Mouse (Mus musculus) midbrain, embryonic 12.5 days (tissue): Measurements from ENCODE around the gene Plekhb1. TPM values are rescaled to one million over a fixed set of nuclear protein-coding genes. Genes with fewer than 3 reads are reported as not detected.

Source experiments
- ATAC-seq: fragments of 200-750 bp; cut with Nextera tagmentation; 2 replicates; pipeline ENCODE4 v1.8.0; 2017; ENCODE audit warnings: low read depth, moderate TSS enrichment, moderate library complexity; ENCODE audit not compliant: low FRiP score
- H3K27ac ChIP-seq: fragments of 300-500 bp; sonication (generic); replicated peaks from 2 replicates; pipeline ENCODE4 v1.5.1; 2016; ENCODE audit warnings: mild to moderate bottlenecking
- H3K27me3 ChIP-seq: fragments of 300-500 bp; sonication (generic); 2 replicates; pipeline ENCODE4 v1.6.1; 2016; ENCODE audit warnings: mild to moderate bottlenecking
- H3K36me3 ChIP-seq: fragments of 300-500 bp; sonication (generic); 2 replicates; pipeline ENCODE4 v1.6.1; 2016
- H3K4me1 ChIP-seq: fragments of 300-500 bp; sonication (generic); 2 replicates; pipeline ENCODE4 v1.6.1; 2016
- H3K4me2 ChIP-seq: fragments of 300-500 bp; sonication (generic); replicated peaks from 2 replicates; pipeline ENCODE4 v1.6.1; 2016; ENCODE audit warnings: mild to moderate bottlenecking, moderate library complexity
- H3K4me3 ChIP-seq: fragments of 300-500 bp; sonication (generic); 2 replicates; pipeline ENCODE4 v1.5.1; 2016; ENCODE audit warnings: mild to moderate bottlenecking
- H3K9ac ChIP-seq: fragments of 300-500 bp; sonication (generic); replicated peaks from 2 replicates; pipeline ENCODE4 v1.6.1; 2016; ENCODE audit warnings: mild to moderate bottlenecking, moderate library complexity
- H3K9me3 ChIP-seq: fragments of 300-500 bp; sonication (generic); 2 replicates; pipeline ENCODE4 v1.6.1; 2016; ENCODE audit warnings: mild to moderate bottlenecking
- WGBS: fragments of 180-500 bp; shearing (Covaris S2); methylation state at CpG from one replicate; pipeline ENCODE4 v1.1.7; 2016; 5-methylcytosine and 5-hydroxymethylcytosine counted together
- polyA plus RNA-seq: library from polyadenylated mRNA; unstranded; fragments of >200 nt; fragmentation: Nextera tagmentation; extraction: Ambion mirVana; gene quantifications from 2 replicates; pipeline ENCODE4 v1.2.1, GENCODE M21; 2016

The Plekhb1 gene
- polyA plus RNA-seq, 1 experiment from 2014 or later: 4.7 TPM

DNA sequence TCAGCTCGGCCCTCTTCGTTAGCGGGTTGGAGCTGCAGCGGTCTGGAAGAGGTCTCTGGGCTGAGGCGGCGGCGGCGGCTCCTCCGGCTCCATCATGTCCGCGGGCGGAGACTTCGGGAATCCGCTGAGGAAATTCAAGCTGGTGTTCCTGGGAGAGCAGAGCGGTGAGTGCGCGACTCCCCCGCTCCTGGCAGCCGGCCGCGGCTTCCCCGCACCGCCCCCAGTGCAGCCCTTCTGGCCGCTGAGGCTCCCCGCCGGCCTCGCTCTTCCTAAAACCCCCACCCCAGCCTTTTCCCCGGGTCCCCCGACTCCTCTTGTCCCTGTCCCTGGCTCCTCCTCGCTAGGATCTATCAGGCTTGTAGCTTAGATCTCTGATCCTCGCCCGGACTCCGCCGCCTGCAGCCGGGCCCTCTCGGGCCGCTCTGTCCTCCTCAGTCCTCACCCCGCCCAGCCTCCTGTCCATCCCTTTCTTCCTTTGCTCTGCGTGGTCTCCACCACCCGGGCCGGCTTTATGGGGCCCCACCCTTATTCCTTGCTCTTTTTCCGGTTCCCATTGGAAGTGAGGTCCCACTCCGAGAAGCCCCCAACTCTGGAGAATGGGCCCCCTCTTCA, 54.0 kb downstream of the Plekhb1 start, which contains the start of gene Mrpl48:
Gene Mrpl48, minus strand, starts transcription at position 172 of the 612 bp plus-strand sequence.
- no peaks in the 10 kb centered on the region for H3K9me3 ChIP-seq
- no peaks in the 10 kb centered on the region for H3K36me3 ChIP-seq
- peak within 1 kb of the TSS; percentile 98 for H3K9ac ChIP-seq
- peak within 1 kb of the TSS; percentile 99 for H3K27ac ChIP-seq
- ATAC-seq: peak; percentile 48
- peak within 1 kb of the TSS; percentile 68 for H3K4me2 ChIP-seq
- 1% methylated on average over 43 of the region's 43 CpGs for WGBS
- H3K4me1 ChIP-seq: peaks cover 11% of the 10 kb centered on the region
- H3K4me3 ChIP-seq: peak within 1 kb of the TSS; percentile 88
- H3K27me3 ChIP-seq: peaks cover 3% of the 10 kb centered on the region; the same call in 1 of the 2 replicates

DNA sequence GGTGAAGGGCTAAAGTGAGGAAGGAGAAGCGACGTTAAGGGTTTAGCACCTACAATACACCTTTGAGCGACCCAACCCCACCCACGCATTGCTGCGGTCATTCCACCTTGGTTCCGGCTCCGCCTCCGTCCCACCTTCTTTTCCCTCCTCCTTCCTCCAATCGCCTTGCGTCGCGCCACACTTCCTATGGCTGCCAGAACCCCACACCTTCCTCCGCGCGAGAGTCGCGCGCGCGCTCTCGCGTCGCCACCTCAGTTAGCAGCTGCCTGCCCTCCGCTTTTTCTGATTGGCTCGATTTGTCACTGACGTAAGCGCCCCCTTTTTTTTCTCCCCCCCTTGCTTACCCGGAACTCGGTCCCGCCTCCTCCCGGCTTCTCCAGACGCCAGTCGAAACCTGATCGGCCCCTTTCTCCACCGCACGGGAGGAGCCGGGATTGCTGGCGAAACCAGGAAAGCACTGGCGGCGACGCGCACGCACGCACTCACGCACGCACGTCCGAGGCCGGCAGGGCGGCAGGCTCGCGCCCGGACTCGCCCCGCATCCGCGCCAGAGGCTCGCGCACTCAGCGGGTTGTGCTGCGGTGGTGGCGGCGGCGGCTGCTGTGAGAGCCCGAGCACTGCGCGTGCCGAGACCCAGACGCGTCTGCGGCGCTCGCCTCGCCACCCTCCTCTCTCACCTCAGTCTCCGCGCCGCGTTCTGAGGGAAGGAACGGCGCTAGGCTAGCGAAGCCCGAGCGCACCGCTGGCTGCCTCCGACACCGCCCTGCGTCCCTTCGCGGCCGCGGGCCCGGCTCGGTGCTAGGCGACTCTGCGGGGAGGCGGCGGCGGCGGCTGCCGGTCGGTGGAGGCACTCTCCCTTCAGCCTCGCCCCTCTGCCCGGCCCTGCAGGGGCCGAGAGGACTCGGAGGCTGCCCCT, 54.7 kb downstream of the Plekhb1 start, which contains the start of gene Rab6a:
Gene Rab6a, plus strand, starts transcription at position 197 of the 916 bp plus-strand sequence.
- under 1% methylated on average over 99 of the region's 105 CpGs for WGBS
- H3K4me3 ChIP-seq: peak within 1 kb of the TSS; percentile 88
- peaks cover 11% of the 10 kb centered on the region for H3K4me1 ChIP-seq

DNA sequence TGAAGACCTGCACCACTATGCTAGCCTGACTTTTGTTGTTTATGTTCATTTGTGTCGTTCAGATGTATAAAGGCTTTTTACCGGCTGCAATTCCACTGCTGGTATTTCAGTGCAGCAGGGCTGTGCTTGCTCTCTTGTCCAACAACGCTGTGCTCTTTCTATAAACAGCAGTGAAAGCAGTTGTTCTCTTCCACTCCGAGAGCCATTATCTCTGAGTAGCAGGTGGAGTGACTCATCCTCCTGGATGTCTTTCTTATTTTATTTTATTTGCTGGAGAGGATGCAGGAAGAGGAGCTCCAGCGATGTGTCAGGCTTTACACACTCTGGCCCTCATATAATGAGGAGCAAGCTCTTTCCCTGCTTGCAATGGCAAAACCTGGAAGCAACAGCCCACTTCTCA, 62.0 kb downstream of the Plekhb1 start:
- no peaks in the 10 kb centered on the region for H3K9me3 ChIP-seq
- H3K27me3 ChIP-seq: peaks cover 3% of the 10 kb centered on the region; the same call in 1 of the 2 replicates
- no peak overlapping the region for H3K9ac ChIP-seq
- WGBS: 81% methylated on average over 5 of the region's 5 CpGs
- no peaks in the 10 kb centered on the region for H3K36me3 ChIP-seq
- H3K27ac ChIP-seq: no peak overlapping the region
- H3K4me3 ChIP-seq: no peak overlapping the region
- ATAC-seq: no peak
- no peaks in the 10 kb centered on the region for H3K4me1 ChIP-seq
- no peak overlapping the region for H3K4me2 ChIP-seq

More for the DNA sequence above, 54.7 kb downstream of the Plekhb1 start, which contains the start of gene Rab6a:
- H3K36me3 ChIP-seq: no peaks in the 10 kb centered on the region
- ATAC-seq: peak; percentile 97
- H3K4me2 ChIP-seq: peak within 1 kb of the TSS; percentile 68
- H3K9me3 ChIP-seq: no peaks in the 10 kb centered on the region
- H3K27me3 ChIP-seq: peaks cover 3% of the 10 kb centered on the region; the same call in 1 of the 2 replicates
- peak within 1 kb of the TSS; percentile 98 for H3K9ac ChIP-seq
- peak within 1 kb of the TSS; percentile 99 for H3K27ac ChIP-seq

DNA sequence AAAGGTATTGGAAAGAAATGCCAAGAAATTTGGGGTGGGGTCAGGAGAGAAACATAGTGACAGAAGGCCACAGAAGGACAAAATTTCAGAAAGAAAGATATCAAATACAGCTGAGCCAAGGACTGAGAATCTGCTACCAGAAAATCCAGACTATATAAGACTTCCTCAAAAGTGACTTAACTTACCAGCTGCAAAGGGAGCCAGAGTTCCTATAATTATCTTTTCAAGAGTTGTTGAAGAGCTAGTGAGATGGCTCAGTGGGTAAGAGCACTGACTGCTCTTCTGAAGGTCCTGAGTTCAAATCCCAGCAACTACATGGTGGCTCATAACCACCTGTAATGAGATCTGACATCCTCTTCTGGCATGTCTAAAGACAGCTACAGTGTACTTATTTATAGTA, 68.9 kb downstream of the Plekhb1 start:
- Histone ChIP-seq H3K4me1 (no peaks in the 10 kb centered on the region), H3K27ac (no peak overlapping the region), H3K4me3 (no peak overlapping the region), H3K27me3 (no peaks in the 10 kb centered on the region), H3K9me3 (no peaks in the 10 kb centered on the region), H3K36me3 (no peaks in the 10 kb centered on the region), H3K9ac (no peak overlapping the region), H3K4me2 (no peak overlapping the region)
- no peak for ATAC-seq

Other genes starting within 250 kb of the Plekhb1 start
- not detected in 2 replicates for gene Ucp3, start 189.4 kb downstream of the Plekhb1 start, polyA plus RNA-seq
- gene Ucp2, start 169.1 kb downstream of the Plekhb1 start, polyA plus RNA-seq: 68.6 and 87.1 TPM in 2 replicates
- 0.37 and 0.93 TPM in 2 replicates for gene Dnajb13, start 147.5 kb downstream of the Plekhb1 start, polyA plus RNA-seq
- 15.6 and 17.8 TPM in 2 replicates for gene Coa4, start 125.3 kb downstream of the Plekhb1 start, polyA plus RNA-seq
- 162 and 179 TPM in 2 replicates for gene Rab6a, start 55.0 kb downstream of the Plekhb1 start, polyA plus RNA-seq
- 67.7 and 69.4 TPM in 2 replicates for gene Mrpl48, start 54.1 kb downstream of the Plekhb1 start, polyA plus RNA-seq
- 52.6 and 59.0 TPM in 2 replicates for gene Fam168a, start 44.2 kb upstream of the Plekhb1 start, polyA plus RNA-seq
- 2.3 and 2.4 TPM in 2 replicates for gene Relt, start 201.0 kb upstream of the Plekhb1 start, polyA plus RNA-seq